Mouse (Mus musculus) embryo, embryonic 10 days (tissue): ENCODE measurements around the gene Neu2.

Source experiments
- DNase-seq: peaks from one replicate; pipeline ENCODE4 v3.0.0-alpha.2; 2015; ENCODE audit warnings: low spot score

Gene Neu2

GRCm38 (mm10) chr1:87537008-87537407, 27.3 kb downstream of the Neu2 start:
- DNase-seq = no peak

DNA sequence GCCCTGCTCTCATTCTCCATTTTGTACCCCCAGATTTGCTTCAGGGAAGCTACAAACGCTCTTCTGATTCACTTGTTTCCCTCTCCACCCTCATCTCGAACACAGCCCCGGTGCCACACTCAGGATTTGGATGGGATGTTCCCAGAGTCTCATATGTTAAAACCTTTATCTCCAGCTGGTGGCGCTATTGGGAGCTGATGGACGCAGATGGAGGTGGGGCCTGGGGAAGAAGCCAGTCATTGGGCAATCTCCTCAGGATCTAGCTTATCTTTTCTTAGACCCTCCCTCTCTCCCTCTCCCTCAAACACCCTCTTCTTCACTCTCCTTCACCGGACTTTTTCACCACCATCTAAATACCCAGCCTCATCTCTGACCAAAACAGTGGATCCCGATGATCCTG, 31.9 kb downstream of the Neu2 start:
- peak; percentile 70 for DNase-seq

GRCm38 (mm10) chr1:87551008-87551407, 41.3 kb downstream of the Neu2 start:
- DNase-seq = no peak

- no peak for DNase-seq
Measured at GRCm38 (mm10) chr1:87553586-87553985, 43.9 kb downstream of the Neu2 start.

DNA sequence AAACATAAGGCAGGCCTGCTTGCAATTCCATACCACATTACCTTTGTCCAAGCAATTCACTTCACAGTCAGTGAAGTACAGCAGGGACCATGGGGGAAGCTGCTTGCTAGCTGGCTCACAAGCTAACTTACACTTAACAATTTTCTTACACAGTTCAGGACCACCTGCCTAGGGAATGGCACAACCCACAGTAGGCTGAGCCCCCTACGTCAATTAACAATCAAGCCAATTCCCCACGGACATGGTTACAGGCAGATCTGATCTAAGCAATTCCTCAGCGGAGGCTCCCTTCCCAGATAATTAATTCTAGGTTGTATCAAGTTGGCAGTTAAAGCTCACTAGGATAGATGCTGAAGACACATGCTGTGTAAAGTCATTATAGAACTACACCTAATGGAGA, 53.3 kb downstream of the Neu2 start:
- DNase-seq = no peak

- DNase-seq = no peak
Measured at GRCm38 (mm10) chr1:87565760-87566159, 56.1 kb downstream of the Neu2 start.

DNA sequence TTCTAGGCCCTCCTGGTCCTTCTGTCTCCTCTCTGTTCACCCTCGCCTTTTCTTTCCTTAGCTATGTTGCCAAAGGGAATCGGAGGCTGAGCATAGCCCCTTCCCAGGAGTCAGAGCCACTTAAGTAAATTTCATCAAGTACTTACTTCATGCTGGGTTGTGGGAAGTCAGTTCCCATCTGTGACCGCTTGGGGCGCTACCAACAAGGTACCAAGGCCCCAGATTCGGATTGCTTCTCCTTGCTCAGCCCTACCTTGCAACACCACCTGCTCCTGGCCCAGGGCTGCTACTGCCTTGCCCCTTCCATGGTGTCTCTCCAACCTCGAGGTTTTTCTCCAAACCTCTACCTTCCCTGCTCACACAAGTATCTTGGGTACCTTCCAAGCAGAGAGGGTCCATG, 58.7 kb downstream of the Neu2 start:
- peak; percentile 27 for DNase-seq

- DNase-seq = no peak
Measured at GRCm38 (mm10) chr1:87573261-87573660, 63.6 kb downstream of the Neu2 start.

DNA sequence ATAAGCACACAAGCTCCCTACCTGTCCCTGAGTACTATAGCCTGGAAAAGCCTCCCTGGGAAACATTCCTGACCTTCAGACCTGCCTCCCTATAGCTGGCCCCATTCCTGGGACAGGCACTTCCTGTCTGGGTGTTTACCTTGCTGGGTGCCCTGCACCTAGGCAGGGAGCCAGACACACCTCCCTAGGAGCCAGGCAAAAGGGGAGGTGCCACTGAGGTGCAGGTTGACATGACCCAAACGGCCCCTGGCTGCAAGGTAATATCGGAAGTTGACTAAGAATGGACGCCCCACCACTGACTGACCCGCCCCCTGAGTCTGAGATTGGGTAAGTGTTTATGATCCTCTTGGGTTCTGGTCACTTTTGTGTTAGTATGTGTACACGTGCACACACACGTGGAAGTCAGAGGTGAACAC, 64.1 kb downstream of the Neu2 start, which contains the start of gene Ngef:
TSS of gene Ngef (minus strand) at position 71 of the 416 bp plus-strand sequence.
- DNase-seq = no peak

DNA sequence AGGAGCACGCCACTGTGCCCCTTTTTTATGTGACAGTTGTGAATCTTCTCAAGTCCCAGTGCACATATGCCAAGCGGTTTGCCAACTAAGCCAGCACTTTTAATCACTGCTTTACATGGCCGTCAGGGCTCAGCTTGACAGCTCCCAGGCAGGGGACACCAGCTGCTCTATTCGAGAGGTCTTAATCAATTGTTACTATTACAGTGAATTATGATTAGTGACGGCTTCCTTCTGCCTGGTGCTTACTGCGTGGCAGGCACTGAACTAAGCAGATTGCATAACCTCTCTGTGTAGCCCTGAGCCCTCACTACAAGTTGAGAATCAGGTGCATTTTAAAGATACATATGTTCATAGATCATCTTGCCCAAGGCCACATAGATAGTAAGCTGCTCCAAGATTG, 64.7 kb downstream of the Neu2 start:
- DNase-seq = no peak

DNA sequence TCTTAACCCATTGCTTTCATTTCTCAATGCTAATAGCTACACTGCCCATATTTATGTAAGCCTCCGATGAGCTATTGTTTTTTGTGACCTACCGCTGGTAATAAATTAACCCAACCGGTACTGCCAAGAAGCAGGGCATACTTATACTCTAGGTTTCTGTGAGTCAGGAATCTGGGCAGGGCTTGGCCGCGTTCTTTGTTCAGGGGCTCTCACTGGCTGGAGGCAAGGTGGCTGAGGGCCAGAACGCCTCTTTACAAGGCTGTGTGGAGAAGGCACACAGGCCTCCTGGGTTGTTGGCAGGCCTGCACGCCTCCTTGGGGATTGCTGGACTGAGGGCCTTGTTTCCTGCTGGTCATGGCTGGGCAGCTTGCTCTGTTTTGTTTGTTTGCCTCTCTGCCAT, 65.1 kb downstream of the Neu2 start:
- DNase-seq = no peak

GRCm38 (mm10) chr1:87578965-87579364, 69.3 kb downstream of the Neu2 start:
- DNase-seq = no peak

DNA sequence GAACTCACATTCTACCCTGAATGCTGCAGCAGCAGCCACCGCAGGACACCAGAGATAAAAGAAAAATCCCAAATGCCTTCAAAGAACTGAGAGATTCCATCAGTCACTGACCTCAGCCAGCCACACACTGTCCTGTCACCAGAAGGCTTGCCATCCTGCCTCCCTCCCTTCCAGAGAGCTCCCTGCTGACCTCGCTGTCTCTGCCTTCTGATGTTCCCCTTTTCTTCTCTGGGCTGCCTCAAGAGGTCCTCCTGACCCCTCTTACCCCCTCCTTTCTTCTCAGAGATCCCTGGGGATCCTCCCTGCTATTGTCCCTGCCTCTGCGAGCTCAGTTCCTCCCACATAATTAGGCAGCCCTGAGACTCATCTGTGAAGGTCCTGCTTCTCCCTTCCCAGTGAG, 71.1 kb downstream of the Neu2 start:
- peak; percentile 75 for DNase-seq

DNA sequence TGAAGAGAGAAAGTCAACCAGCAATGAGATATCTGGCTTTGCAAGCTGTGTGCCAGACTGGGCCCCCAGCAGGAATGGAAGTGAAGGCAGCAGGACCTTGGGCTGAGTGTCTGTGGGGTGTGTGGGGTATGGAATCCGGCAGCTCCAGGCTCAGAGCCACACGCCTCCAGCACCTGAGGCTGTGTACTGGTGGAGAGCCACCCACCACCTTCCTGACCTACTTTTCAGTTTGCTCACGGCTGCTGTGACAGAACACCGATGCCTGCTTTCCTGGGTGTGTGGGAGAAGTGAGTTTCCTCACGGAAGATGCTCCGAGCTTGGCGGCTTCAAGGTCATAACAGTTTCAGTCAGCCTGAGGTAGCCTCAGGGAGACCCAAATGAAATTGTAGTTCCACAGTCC, 79.5 kb downstream of the Neu2 start:
- DNase-seq = no peak

DNA sequence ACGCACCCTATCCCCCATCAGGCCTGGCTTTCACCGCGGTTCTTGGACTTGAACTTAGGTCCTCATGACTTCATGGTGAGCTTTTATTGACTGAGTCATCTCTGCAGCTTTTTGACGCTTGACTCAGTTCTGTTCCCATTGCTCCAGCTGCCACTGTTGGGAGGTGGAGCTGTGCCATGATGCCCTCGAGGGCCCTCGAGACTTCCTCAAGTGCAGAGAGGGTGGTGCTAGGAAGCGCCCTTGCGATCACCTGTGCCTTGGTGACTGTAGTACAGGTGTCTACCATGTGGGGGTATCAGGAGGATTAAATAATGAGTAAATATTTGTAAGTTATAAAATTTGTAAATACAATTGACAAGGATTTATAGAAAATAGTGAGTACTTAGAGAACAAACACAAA, 80.3 kb downstream of the Neu2 start:
- DNase-seq = no peak

DNA sequence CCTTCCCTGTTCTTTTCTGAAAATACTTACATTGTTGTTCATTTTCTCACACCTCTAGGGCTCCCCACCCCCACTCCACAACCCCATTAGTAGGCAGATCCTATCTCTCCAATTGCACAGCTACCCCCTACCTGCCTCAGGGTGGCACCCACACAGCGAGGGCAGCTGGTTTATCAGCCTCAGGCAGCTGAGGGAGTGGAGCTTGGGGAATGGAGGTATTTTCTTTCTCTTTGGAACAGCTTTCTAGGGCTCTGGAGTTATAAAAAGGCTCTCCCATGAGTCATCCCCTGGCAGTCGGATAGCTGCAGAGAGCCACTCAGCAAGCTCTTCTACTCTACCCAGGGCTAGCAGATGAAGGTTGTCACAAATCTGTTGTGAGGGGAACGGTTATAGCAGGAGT, 84.6 kb downstream of the Neu2 start:
- DNase-seq = no peak

DNA sequence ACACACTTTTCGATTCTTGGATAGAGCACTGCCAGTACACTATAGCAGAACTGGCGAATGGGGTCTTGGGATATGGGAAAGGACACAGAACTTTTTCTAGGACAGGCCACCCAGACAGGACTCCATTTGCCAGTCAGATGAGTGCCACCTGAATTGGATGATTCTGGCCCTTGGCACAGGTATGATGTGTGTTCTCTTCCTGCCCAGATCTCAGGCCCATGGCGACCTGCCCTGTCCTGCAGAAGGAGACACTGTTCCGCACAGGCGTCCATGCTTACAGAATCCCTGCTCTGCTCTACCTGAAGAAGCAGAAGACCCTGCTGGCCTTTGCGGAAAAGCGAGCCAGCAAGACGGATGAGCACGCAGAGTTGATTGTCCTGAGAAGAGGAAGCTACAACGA, 85.0 kb downstream of the Neu2 start:
- DNase-seq = no peak

GRCm38 (mm10) chr1:87600533-87600932, 90.8 kb downstream of the Neu2 start:
- no peak for DNase-seq

- no peak for DNase-seq
Measured at GRCm38 (mm10) chr1:87601801-87602200, 92.1 kb downstream of the Neu2 start.

- no peak for DNase-seq
Measured at GRCm38 (mm10) chr1:87603389-87603788, 93.7 kb downstream of the Neu2 start.

DNA sequence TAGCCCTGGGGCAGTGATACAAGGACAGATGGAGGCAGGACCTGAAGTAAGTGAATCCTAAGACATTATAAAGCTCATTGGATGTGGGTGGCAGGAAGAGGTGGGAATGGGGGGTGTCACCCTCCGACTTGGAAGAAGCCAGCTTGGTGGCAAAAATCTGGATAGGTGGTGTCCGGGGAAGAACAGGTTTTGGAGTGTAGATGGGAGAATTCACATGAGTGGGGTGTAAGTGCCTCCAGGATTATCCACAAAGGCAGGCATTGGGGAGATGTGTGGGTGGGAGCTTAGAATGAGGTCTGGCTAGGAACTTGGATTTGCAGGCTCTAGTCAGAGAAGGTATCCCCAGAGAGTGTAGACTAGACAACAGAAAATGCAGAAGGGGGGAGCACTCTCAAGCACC, 95.6 kb downstream of the Neu2 start:
- no peak for DNase-seq

GRCm38 (mm10) chr1:87607385-87608091, 97.8 kb downstream of the Neu2 start:
- DNase-seq = no peak

DNA sequence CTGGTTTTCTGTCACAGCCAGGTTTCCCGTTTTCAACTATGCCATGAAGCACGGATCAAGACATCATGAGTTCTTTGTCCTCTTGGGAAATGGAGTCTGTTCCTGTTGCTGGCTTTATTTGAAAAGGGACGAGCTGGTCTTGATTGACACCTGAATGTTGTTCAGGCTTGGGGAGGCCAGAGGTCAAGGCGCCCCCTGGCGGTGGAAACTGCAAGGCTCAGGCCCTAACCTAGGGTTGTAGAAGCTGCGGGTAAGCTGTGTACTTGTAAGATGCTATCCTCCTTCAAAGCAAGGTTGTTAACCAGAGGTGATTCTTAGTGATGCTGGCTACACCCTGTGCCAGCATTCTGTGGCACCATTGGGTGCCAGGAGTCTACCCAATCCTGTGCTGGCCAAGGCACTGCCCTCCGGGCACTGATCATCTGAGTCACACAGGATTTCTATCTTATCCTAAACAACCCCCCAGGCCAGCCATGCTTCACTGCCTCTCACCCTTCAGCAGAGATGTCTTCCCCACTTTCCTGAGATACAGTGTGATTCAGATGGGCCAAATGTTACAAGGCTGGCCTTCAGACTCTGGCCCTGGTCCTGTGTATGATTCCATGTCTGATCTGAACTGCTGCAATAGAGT, 98.8 kb downstream of the Neu2 start:
- DNase-seq = peak; percentile 69
